Mouse (Mus musculus) kidney, postnatal 4 days (tissue): ENCODE results near the gene Nav2.

Experiments
- DNase-seq, 2 experiments: peaks; one replicate each; pipeline ENCODE4 v3.0.0; 2021; ENCODE audit warnings: mixed read lengths in 2 of 2

The Nav2 gene

DNA sequence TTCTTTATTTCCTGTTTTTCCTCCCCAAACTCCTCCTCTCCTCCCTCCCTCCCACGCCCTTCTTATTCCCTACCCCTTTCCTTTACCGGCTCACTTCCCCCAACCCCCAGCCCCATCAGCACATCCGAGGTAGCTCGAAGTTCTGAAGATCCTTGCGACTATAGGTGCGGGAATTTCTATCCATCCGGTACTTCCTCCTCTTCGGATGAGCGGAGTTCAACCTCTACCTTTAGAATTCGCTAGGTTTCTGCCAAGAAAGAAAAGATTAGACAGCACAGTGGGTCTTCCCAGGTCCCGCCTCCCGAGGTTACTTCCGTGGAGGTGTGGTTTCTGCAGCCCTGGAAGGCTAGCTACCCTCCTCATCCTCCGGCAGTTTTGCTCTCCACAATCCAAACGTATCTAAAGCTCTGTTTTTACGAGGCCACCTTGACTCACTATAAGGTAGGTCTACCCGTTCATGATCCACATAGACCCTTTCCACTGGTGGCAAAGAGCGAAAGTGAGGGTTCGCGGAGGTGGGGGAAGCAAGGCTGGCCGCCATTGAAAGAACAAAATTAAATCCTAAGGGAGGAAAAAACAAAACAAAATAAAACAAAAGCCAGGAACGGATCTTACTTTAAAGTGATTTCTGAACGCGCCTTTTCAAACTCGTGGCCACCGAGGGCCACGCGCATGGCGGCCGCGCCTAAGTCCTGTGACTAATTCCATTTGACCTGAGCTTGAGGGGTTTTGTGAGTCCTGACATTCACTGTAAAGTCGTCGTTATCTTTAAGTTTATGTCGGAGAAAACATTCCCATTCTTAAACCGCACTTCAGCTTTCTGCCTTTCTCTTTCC, 730.6 kb downstream of the Nav2 start:
- DNase-seq, result no peak

DNA sequence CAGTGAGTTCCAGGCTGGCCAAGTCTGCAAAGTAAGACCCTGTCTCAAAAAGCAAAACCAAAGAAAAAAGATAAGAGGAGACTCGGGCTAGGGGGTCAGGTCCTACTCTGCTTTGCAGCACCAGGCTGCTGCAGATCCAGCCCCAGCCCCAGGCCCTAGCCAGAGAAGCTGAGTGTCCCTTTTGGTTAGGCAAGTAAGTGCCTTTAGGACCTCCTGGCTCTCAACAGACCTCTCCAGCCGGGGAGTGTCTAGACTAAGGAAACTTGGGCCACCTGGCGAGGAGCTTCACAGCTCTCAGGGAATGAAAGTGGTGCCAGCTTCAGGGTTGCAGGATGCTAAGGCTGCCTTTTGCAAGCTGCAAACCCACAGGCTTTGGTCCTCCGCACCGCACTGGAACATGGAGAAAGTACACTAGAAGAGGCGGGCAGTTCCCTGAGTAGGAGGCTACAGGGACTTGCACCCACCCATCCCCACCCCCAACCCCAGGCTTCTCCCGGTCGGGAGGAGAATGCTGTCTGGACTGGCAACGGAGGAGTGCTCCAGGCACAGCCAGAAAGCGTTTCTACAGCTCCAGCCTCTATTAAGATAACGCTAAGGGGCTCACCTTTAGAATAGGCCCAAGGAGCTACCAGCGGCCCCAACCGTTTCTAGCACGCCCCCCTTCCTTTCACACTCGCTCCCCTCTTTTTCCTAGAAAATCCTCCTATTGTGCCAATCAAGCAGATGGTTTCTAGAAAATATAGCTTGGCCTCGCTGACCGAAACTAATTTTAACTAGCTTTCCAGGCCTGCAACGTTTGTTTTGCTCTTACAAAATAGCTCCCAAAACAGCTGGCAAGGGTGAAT, 731.6 kb downstream of the Nav2 start:
- no peak for DNase-seq

DNA sequence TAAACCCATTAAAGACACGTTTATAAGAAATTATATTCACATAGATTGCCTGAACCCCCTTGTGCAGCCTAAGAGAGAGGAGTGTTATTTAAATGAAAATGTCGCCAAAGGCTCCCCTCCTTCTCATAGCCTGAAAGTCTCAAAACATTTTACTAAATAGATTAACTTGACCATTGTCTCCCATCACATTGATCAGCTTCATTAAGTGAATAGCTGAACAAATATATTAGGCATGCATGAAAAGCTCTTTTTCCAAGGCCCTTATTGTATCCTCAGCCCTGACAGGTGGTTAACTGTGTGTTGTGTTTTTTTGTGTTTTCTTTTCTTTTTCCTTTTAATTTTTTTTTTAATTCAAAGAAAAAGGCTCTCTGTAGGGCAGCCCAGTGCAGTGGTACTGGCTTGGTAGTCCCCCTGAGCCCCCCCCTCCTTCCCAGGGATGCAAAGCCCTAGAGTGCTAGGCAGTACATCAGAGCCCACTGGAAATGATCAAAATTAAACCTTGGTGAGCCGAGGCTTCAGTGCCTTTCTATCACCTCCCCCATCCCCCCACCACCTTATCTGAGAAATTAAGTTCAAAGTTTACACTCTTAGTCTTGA, 732.3 kb downstream of the Nav2 start:
- DNase-seq, result no peak
